Mouse (Mus musculus): ENCODE results near the gene Tmem14c.
"Not testable (repeated sequence)": the region's sequence is repeated elsewhere in the genome, so short reads cannot be mapped to it uniquely, and the experiment has no call there.

The Tmem14c gene

GRCm38 (mm10) chr13:41015829-41016634 lies at the start of gene Tmem14c:
Gene Tmem14c (plus strand): TSS chr13:41016292.
- peak; percentile 89 to 93 for DNase-seq (ENCODE audit: low spot score in 2 of 2)

- no peak for DNase-seq (ENCODE audit: low spot score in 2 of 2)
These were observed 48.5 kb upstream of the Tmem14c start for GRCm38 (mm10) chr13:40967609-40968008.

GRCm38 (mm10) chr13:40968564-40968963 lies 47.5 kb upstream of the Tmem14c start:
- DNase-seq (ENCODE audit: low spot score in 2 of 2): no peak

- DNase-seq (ENCODE audit: low spot score in 2 of 2): no peak
These were observed 46.2 kb upstream of the Tmem14c start for GRCm38 (mm10) chr13:40969761-40970390.

- no peak for DNase-seq (ENCODE audit: low spot score in 2 of 2)
These were observed 44.8 kb upstream of the Tmem14c start for GRCm38 (mm10) chr13:40971261-40971660.

GRCm38 (mm10) chr13:40971831-40972230 lies 44.3 kb upstream of the Tmem14c start:
- no peak for DNase-seq (ENCODE audit: low spot score in 2 of 2)

GRCm38 (mm10) chr13:40972976-40973375 lies 43.1 kb upstream of the Tmem14c start:
- DNase-seq (ENCODE audit: low spot score in 2 of 2): no peak

GRCm38 (mm10) chr13:40977609-40978008 lies 38.5 kb upstream of the Tmem14c start:
- peak in 1 of 2 experiments; percentile 7 for DNase-seq (ENCODE audit: low spot score in 2 of 2)

- no peak for DNase-seq (ENCODE audit: low spot score in 2 of 2)
These were observed 37.4 kb upstream of the Tmem14c start for GRCm38 (mm10) chr13:40978652-40979051.

- no peak for DNase-seq (ENCODE audit: low spot score in 2 of 2)
These were observed 36.8 kb upstream of the Tmem14c start for GRCm38 (mm10) chr13:40979321-40979720.

GRCm38 (mm10) chr13:40982759-40983158 lies 33.3 kb upstream of the Tmem14c start:
- DNase-seq (ENCODE audit: low spot score in 2 of 2): no peak

- DNase-seq (ENCODE audit: low spot score in 2 of 2): no peak
These were observed 30.0 kb upstream of the Tmem14c start for GRCm38 (mm10) chr13:40986081-40986480.

- DNase-seq (ENCODE audit: low spot score in 2 of 2): not testable (repeated sequence)
These were observed 28.3 kb upstream of the Tmem14c start for GRCm38 (mm10) chr13:40987608-40988303.

GRCm38 (mm10) chr13:40988418-40988817 lies 27.7 kb upstream of the Tmem14c start:
- no peak for DNase-seq (ENCODE audit: low spot score in 2 of 2)

GRCm38 (mm10) chr13:40994487-40995263 lies 21.4 kb upstream of the Tmem14c start:
- no peak for DNase-seq (ENCODE audit: low spot score in 2 of 2)

- DNase-seq (ENCODE audit: low spot score in 2 of 2): not testable (repeated sequence)
These were observed 17.6 kb upstream of the Tmem14c start for GRCm38 (mm10) chr13:40998537-40998936.

GRCm38 (mm10) chr13:41000140-41000925 lies 15.8 kb upstream of the Tmem14c start:
- peak in 1 of 2 experiments; percentile 34 for DNase-seq (ENCODE audit: low spot score in 2 of 2)

GRCm38 (mm10) chr13:41000926-41001639 lies 15.0 kb upstream of the Tmem14c start, which contains the start of gene Pak1ip1:
Gene Pak1ip1 (plus strand): TSS chr13:41001023.
- peak; percentile 91 for DNase-seq (ENCODE audit: low spot score in 2 of 2)

- DNase-seq (ENCODE audit: low spot score in 2 of 2): no peak
These were observed 14.1 kb upstream of the Tmem14c start for GRCm38 (mm10) chr13:41002001-41002400.

- DNase-seq (ENCODE audit: low spot score in 2 of 2): no peak
These were observed 9.8 kb upstream of the Tmem14c start for GRCm38 (mm10) chr13:41006244-41006643.

Measured in right cerebral cortex, postnatal 36 days (tissue).